Mouse (Mus musculus) testis, postnatal 14 days (tissue): ENCODE measurements around the gene Jmy.

Experiments
- DNase-seq: peaks from one replicate; pipeline ENCODE4 v3.0.0; 2021; ENCODE audit warnings: low spot score

The Jmy gene

DNA sequence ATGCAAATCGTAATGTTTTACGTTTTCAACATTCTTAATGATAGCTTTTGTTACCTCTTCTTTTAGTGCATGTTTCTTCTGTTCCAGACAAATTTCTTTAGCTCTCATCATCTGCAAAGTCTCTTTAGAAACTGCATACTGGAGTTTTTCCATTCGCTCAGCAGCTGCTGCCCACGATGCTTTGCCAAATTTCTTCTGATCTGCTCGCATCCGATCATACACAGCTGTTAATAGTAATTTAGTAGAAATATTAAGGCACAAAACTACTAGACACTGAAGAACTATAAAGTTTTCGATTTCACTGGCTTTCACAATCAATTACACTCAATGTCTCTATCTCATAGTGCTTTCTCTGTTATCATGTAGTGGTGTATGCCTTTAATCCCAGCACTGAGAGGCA lies 40.0 kb downstream of the Jmy start:
- no peak for DNase-seq

GRCm38 (mm10) chr13:93458616-93459015 lies 41.0 kb downstream of the Jmy start:
- no peak for DNase-seq

DNA sequence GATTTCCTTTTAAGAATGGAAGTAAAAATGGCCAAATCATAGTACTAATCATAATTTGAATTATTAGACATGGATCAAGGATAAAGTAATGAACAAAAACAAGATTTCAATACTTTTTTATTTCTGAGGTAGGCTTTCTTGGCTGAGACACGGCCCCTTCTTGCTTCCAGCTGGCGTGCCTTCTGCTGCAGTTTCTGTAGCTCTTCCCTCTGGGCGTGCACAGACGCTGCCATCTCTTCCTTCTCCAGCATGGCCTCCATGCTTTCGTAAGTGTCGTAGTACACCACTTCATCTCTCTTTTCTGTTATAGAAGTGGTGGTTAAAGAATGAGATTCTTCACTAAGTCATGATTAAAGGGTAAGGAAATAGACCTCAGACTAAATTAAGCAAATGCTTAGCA lies 46.3 kb downstream of the Jmy start:
- no peak for DNase-seq

GRCm38 (mm10) chr13:93440167-93440566 lies 59.4 kb downstream of the Jmy start:
- no peak for DNase-seq

DNA sequence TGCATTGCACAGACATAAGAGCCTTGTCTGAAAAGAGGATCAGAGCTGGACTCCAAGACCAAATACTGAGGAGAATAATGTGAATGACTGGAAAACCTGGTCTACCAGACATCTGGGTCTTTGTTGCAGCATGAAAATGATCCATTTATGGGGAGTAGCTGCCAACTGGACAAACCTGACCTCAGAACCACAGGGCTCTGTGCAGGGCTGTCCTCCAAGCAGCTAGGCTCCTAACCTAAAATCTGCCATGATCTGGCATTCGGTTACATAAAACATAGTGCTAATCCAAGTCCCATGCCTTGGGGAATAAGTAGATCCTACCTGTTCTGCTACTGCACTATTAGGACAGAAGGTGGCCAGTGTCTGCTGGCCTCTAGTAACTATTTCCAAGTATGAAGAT lies 70.4 kb downstream of the Jmy start:
- DNase-seq: no peak

GRCm38 (mm10) chr13:93427920-93428876 lies 71.4 kb downstream of the Jmy start:
- DNase-seq: no peak

GRCm38 (mm10) chr13:93423224-93423623 lies 76.4 kb downstream of the Jmy start:
- no peak for DNase-seq

GRCm38 (mm10) chr13:93419779-93420178 lies 79.8 kb downstream of the Jmy start:
- no peak for DNase-seq

GRCm38 (mm10) chr13:93418292-93418691 lies 81.3 kb downstream of the Jmy start:
- no peak for DNase-seq

GRCm38 (mm10) chr13:93415055-93415454 lies 84.6 kb downstream of the Jmy start:
- DNase-seq: no peak

DNA sequence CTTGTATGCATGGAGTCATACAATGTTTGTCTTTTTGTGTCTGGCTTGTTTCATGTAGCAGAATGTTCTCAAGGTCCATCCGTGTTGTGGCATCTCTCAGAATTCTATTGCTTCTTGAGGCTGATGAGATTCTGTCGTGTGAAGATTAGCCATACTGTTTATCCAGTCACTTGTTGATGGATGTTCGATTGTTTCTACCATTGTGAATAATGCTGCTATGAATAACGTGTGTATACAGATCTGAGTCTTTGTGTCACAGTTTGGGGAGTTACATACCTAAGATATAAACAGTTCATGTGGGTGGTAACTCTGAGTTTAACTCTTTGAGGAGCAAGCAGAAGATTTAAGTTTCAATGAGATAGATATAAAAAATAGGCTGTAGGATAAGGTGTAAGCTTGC lies 89.3 kb downstream of the Jmy start:
- DNase-seq: no peak

DNA sequence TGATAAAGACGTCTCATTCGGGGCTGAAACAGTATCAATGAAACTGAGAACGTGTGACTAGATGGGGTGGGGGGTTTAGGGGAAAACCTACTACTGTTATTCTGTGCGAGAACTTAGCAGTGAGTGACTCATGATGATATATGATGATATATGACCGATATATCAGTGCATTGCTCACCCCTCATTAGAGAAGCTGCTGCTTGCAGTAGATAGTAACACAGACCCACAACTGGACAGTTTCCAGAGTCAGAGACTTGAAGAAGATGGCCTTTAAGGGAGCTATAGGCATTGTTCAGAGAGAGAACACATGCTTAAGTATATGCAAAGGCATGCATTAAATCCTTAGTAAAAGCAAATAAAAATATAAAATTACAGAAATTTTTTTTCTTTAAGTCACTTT lies 92.8 kb downstream of the Jmy start:
- no peak for DNase-seq

- no peak for DNase-seq
Observed at GRCm38 (mm10) chr13:93401947-93402346, 97.7 kb downstream of the Jmy start.

DNA sequence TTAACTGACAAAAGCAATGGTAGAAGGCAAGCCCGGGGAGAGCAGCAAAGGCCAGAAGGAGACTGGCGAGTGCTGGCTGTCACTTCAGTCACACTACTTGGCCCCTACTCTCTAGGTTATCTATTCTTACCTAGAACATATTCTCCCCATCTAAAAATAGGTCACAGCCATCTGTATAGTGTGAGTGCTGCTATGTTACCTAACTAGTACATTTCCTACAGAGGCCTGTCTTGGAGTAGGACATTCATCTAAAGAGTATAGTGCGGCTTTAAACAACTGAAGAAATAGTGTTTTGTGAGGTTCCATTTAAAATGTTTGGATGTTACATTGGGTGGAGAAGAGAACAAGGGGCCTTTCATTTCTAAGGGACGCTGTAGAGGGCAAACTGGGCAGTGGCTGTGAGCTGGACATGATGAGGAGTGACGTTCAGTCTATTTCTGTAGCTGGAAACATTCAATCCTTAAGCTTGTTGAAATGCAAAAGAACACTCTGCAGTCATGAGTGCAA lies 99.8 kb downstream of the Jmy start:
- DNase-seq: no peak

GRCm38 (mm10) chr13:93389242-93389625 lies 110.4 kb downstream of the Jmy start:
- no peak for DNase-seq

GRCm38 (mm10) chr13:93388594-93389241 lies 110.9 kb downstream of the Jmy start:
- DNase-seq: no peak

GRCm38 (mm10) chr13:93387440-93387839 lies 112.2 kb downstream of the Jmy start:
- DNase-seq: no peak

DNA sequence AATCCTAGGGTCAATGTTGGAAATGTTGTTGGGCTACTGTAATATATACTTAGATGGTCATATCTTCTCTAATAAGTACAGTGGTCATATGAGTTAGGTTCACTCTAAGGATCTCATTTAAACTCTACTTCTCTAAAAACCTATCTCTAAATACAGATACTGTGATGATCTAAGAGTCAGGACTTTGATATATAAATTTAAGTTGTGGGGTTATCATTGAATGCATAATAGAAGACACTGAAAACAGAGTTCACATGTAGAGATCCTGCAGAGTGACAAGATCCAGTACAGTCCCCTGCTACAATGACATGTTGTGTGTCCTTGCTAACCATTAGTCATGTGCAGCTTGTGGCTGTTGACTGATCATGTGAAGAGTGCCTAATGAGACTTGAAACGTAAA lies 114.5 kb downstream of the Jmy start:
- DNase-seq: no peak

- DNase-seq: no peak
Observed at GRCm38 (mm10) chr13:93384481-93384880, 115.1 kb downstream of the Jmy start.

DNA sequence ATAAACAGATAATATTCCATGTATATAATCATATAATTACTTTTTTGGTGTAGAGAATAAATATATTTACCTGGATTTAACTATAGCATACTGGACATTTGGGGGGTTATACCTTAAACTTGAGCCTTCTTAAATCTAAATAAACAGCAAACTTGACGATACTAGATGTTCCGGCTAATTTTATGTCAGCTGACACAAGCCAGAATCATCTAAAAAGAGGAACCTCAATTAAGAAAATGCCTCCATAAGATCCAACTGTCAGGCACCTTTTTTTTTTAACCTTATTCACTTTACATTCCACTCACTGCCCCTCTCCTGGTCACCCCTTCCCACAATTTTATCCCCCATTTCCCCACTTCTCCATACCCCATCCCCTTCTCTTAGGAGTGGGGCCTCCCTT lies 116.0 kb downstream of the Jmy start:
- DNase-seq: no peak

GRCm38 (mm10) chr13:93383092-93383491 lies 116.5 kb downstream of the Jmy start:
- no peak for DNase-seq

DNA sequence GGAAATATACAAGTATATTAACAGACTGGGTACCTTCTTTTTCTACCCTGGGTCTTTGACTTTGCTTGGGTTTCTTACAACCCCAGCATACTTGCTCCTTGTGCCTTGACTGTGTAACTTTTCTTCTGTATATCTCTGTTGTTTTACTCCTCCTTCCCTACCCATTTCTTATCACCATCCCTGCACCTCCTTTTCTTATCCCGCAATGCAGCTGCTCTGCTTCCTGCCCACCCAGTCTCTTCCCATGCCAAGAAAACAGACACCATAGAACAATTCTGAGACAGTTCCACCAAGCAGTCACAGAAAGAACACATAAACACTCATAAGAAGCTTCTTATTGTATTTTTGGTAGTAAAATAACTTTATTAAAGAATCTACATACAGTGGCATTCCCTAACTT lies 118.3 kb downstream of the Jmy start:
- DNase-seq: no peak

DNA sequence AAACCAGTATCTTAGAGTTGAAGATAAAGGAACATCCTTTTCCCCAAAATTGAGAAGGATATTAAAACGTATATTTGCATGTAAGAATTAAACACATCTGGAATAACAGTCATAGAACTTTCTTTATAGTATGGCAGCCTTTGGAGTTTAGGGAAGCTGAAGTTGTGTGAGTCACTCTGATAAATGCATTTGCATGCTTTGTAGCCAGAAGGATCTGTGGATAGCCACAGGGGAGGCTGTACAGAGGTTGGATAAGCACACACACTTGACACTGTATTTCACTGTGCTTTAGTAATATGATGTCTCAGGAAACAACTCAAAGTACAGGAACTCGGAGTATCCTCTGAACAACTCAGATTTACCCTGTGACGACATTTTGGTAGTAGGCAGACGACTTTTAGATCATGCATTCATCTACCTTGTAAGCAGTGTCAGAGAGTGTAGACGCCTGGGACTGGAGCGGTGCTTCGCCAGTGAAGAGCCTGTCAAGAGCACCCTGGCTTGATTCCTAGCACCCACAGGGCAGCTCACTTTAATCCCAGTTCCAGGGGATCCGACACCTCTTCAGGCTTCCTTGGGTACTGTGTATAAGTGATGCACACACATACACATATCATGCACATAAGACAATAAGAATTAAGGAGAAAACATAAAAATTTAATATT lies 119.1 kb downstream of the Jmy start:
- DNase-seq: no peak
